Mouse (Mus musculus): Measurements from ENCODE around the gene Atrnl1. TPM values are rescaled to one million over a fixed set of nuclear protein-coding genes. Genes with fewer than 3 reads are reported as not detected.

Atrnl1 gene
- polyA plus RNA-seq, 1 experiment from 2014 or later, result 6.9 TPM

DNA sequence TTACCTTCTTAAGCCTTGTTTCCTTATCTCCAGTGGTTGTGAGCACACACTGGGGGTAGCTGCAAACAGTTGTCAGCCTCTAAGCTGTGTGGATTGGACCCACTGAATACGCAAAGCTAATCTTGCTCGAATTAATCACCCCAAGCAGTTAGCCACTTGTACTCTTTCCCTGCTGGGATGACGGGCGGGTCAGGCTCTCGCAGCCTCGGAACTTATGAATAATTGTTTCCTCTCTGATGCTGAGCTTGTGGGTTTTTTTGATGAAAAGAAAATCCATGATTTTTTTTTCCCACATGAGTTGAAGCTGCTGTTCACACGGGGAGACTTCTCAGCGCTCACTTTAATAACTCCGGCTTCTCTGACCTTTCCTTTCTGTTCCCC, 554.8 kb downstream of the Atrnl1 start:
- Histone ChIP-seq H3K9me3 (replicated peaks; ENCODE audit: control insufficient read depth, low read length) (no peaks in the 10 kb centered on the region), H3K27ac (ENCODE audit: low read depth, low read length) (no peak overlapping the region), H3K4me2 (ENCODE audit: low read length) (peak overlapping the region; percentile 31), H3K4me3 (ENCODE audit: low read depth, low read length) (no peak overlapping the region), H3K36me3 (ENCODE audit: control insufficient read depth, insufficient read depth, low read length) (no peaks in the 10 kb centered on the region), H3K9ac (ENCODE audit: low read length) (no peak overlapping the region), H3K27me3 (replicated peaks; ENCODE audit: control insufficient read depth, insufficient read depth, low read length) (0 out of 2 replicates have a peak, but pooled peaks cover 5% of the 10 kb centered on the region), H3K4me1 (ENCODE audit: control insufficient read depth, insufficient read depth, low read length) (peaks cover 19% of the 10 kb centered on the region)
- DNase-seq (ENCODE audit: low spot score) (peak; percentile 49), ATAC-seq (peak; percentile 23; the same call in 1 of the 2 replicates)
- WGBS, result 10% methylated on average over 9 of the region's 9 CpGs

DNA sequence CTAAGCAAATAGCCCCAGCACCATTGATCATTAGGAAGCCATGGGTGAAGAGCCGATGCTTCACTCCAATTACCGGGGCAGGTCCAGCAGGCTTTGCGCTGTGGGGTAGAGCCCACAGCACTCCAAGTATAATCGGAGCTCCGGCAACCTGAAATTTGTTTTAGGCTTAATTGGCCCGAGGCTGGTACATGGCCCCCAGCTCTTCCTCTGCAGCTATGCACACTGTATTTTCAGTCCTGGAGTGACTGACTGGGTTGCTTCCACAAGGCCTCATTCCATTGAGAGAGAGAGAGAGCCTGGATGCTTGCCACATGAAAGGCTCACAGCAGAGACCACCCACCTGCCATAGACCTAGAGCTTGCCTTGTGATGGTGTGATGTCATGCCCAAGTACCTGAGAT, 555.3 kb downstream of the Atrnl1 start:
- no peak overlapping the region for H3K4me3 ChIP-seq (ENCODE audit: low read depth, low read length)
- H3K27me3 ChIP-seq (replicated peaks; ENCODE audit: control insufficient read depth, insufficient read depth, low read length), result 0 out of 2 replicates have a peak, but pooled peaks cover 5% of the 10 kb centered on the region
- no peak overlapping the region for H3K9ac ChIP-seq (ENCODE audit: low read length)
- peak overlapping the region; percentile 31 for H3K4me2 ChIP-seq (ENCODE audit: low read length)
- peaks cover 19% of the 10 kb centered on the region for H3K4me1 ChIP-seq (ENCODE audit: control insufficient read depth, insufficient read depth, low read length)
- no peaks in the 10 kb centered on the region for H3K9me3 ChIP-seq (replicated peaks; ENCODE audit: control insufficient read depth, low read length)
- 9% methylated on average over 6 of the region's 6 CpGs for WGBS
- no peak overlapping the region for H3K27ac ChIP-seq (ENCODE audit: low read depth, low read length)
- peak; percentile 77 for DNase-seq (ENCODE audit: low spot score)
- peak; percentile 66 for ATAC-seq
- H3K36me3 ChIP-seq (ENCODE audit: control insufficient read depth, insufficient read depth, low read length), result no peaks in the 10 kb centered on the region

DNA sequence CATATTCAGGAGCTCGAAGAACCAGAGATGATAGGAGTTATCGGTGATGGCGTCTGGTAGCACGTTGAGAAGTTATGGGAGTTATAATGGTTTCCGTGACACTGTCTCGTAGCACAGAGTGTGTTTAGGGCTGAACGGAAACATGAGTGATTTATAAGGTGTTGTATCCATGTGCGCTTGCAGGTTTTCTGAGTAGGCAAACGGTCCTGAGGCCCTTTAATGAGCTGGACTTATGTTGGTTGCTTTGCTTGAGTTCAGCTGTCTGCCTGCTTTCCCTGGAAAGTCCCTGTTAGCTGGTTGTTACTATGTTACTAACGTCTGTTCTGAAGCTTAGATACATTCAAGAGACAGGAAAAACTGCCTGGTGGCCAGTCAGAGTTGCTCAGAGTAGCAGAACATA, 567.6 kb downstream of the Atrnl1 start:
- 93% methylated on average over 10 of the region's 10 CpGs for WGBS
- Histone ChIP-seq H3K27ac (ENCODE audit: low read depth, low read length) (no peak overlapping the region), H3K9ac (ENCODE audit: low read length) (no peak overlapping the region), H3K4me3 (ENCODE audit: low read depth, low read length) (no peak overlapping the region), H3K36me3 (ENCODE audit: control insufficient read depth, insufficient read depth, low read length) (no peaks in the 10 kb centered on the region), H3K27me3 (replicated peaks; ENCODE audit: control insufficient read depth, insufficient read depth, low read length) (no peaks in the 10 kb centered on the region), H3K9me3 (replicated peaks; ENCODE audit: control insufficient read depth, low read length) (no peaks in the 10 kb centered on the region), H3K4me2 (ENCODE audit: low read length) (no peak overlapping the region), H3K4me1 (ENCODE audit: control insufficient read depth, insufficient read depth, low read length) (no peaks in the 10 kb centered on the region)
- DNase-seq (ENCODE audit: low spot score) (no peak), ATAC-seq (no peak)

DNA sequence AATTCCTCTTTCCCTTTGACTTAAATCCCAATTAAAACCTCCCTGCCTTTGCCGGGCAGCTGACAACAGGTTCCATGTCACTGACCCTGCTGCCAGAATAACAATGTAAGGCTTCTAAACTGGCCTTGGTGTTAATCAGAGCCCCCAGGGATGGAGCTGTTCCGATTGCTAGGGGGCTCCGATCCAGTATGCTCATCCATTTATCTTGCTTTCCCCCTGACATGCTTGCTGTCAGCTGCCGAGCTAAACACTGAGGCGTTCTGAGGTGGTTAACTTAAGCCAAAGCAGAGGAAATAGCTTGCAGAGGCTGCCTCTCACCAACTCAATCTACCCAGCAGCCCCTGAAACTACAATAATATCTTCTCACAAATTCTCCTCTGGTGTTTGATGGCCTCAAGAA, 569.9 kb downstream of the Atrnl1 start:
- Histone ChIP-seq H3K4me1 (ENCODE audit: control insufficient read depth, insufficient read depth, low read length) (no peaks in the 10 kb centered on the region), H3K27ac (ENCODE audit: low read depth, low read length) (no peak overlapping the region), H3K9ac (ENCODE audit: low read length) (no peak overlapping the region), H3K4me2 (ENCODE audit: low read length) (no peak overlapping the region), H3K36me3 (ENCODE audit: control insufficient read depth, insufficient read depth, low read length) (no peaks in the 10 kb centered on the region), H3K9me3 (replicated peaks; ENCODE audit: control insufficient read depth, low read length) (no peaks in the 10 kb centered on the region), H3K4me3 (ENCODE audit: low read depth, low read length) (no peak overlapping the region), H3K27me3 (replicated peaks; ENCODE audit: control insufficient read depth, insufficient read depth, low read length) (no peaks in the 10 kb centered on the region)
- DNase-seq (ENCODE audit: low spot score) (no peak), ATAC-seq (no peak)
- 7% methylated on average over 5 of the region's 5 CpGs for WGBS

Small RNA genes within 50 kb of the gene (microRNA-seq; reads per million reads assigned to microRNA genes)
- gene Mir5623, result 1.6 reads per million, percentile 6 among the genes with 10 or more reads in this experiment

Other genes with a start within 250 kb of the Atrnl1 start
- gene Trub1, start 158.1 kb upstream of the Atrnl1 start, polyA plus RNA-seq (2014; fragmentation: Nextera tagmentation; extraction: Ambion mirVana), result 14.9 and 15.4 TPM in 2 replicates

Data from forebrain, embryonic 14.5 days (tissue).